Mouse (Mus musculus): ENCODE results near the gene Lclat1. TPM values are rescaled to one million over a fixed set of nuclear protein-coding genes. Genes with fewer than 3 reads are reported as not detected.

Gene Lclat1
- polyA plus RNA-seq, 1 experiment from 2014 or later, result 11.3 TPM

- no peaks in the 10 kb centered on the region for H3K4me1 ChIP-seq
- ATAC-seq (ENCODE audit: insufficient read depth, low FRiP score, low read depth), result no peak
- H3K36me3 ChIP-seq, result 0 out of 2 replicates have a peak, but pooled peaks cover 3% of the 10 kb centered on the region
- no peaks in the 10 kb centered on the region for H3K27me3 ChIP-seq (replicated peaks)
- 83% methylated on average over 6 of the region's 6 CpGs for WGBS
- no peak overlapping the region for H3K9ac ChIP-seq
- H3K27ac ChIP-seq, result no peak overlapping the region
- no peaks in the 10 kb centered on the region for H3K9me3 ChIP-seq
- no peak overlapping the region for H3K4me3 ChIP-seq (replicated peaks)
- H3K4me2 ChIP-seq, result no peak overlapping the region
Measured at GRCm38 (mm10) chr17:73194146-73194545, 86.4 kb downstream of the Lclat1 start.

DNA sequence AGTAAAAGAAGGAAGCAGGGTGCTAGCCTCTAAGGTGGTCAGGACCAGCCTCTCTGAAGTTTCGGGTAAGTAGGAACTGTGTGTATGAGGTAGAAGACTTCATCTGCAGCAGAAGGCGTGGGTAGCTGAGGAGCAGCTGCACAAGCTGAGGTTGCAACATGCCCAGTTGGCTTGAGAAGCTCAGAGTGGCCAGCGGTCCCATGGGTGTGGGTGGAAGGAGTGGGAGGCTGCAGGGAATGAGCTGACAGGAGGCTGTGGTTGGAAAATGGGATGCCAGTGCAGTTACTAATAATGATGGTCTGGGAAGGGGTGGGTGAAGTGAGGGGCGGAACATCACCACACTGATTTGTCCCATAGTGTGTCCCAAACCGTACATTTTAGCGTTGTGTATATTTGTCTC, 86.8 kb downstream of the Lclat1 start:
- H3K27ac ChIP-seq, result no peak overlapping the region

DNA sequence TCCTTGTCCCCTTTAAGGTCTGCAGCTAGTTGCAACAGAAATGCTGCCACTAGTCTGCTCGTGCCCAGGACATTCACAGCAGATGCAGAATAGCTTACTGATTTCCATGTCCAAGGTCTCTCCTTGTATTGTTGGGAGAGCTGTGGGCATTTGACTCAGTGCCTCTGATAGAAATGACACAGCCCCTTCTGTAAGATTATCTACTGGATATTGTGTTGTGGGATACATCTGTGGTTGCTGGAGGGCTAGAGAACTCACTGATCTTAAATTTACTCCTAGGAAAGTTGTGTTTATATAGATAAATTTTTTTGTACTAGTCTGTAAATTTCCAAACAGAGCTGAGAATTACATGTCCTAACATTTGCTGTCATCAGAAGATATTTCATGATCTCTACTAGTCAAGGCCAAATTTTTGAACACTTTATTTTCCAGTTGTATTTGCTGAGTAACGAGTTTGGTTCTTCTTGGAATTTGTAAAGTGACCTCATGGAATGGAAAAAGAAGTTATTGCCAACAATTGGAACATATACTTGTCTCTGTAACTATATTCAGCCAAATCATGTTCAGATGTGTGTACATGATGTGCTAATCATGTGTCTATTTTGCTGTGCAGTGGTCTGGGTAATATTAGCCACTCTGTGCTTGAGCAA, 87.4 kb downstream of the Lclat1 start:
- 63% methylated on average over 2 of the region's 2 CpGs for WGBS
- Histone ChIP-seq H3K9me3 (no peaks in the 10 kb centered on the region), H3K36me3 (0 out of 2 replicates have a peak, but pooled peaks cover 3% of the 10 kb centered on the region), H3K27ac (no peak overlapping the region), H3K4me2 (no peak overlapping the region), H3K4me1 (no peaks in the 10 kb centered on the region), H3K4me3 (replicated peaks) (no peak overlapping the region), H3K27me3 (replicated peaks) (no peaks in the 10 kb centered on the region), H3K9ac (no peak overlapping the region)
- no peak for ATAC-seq (ENCODE audit: insufficient read depth, low FRiP score, low read depth)

More for the DNA sequence above, 86.8 kb downstream of the Lclat1 start:
- 93% methylated on average over 6 of the region's 6 CpGs for WGBS
- Histone ChIP-seq H3K4me2 (no peak overlapping the region), H3K4me1 (no peaks in the 10 kb centered on the region), H3K27me3 (replicated peaks) (no peaks in the 10 kb centered on the region), H3K9ac (no peak overlapping the region), H3K4me3 (replicated peaks) (no peak overlapping the region), H3K9me3 (no peaks in the 10 kb centered on the region), H3K36me3 (0 out of 2 replicates have a peak, but pooled peaks cover 3% of the 10 kb centered on the region)
- no peak for ATAC-seq (ENCODE audit: insufficient read depth, low FRiP score, low read depth)

DNA sequence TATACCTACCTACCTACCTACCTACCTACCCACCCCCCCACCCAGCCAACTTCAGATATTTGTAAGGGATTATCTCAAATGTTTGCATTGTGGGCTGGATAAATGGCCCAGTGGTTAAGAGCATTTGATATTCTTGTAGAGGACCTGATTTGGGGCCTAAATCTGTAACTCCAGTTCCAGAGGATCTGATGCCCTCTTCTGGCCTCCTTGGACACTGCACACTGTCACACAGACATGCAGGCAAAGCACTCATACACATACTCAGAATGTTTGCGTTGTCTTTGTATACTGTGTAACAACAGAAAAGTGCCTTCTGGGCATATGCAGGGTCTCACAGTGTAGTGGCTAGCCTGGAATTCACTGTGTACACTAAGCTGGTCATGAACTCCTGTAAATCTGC, 88.4 kb downstream of the Lclat1 start:
- Histone ChIP-seq H3K9me3 (no peaks in the 10 kb centered on the region), H3K27me3 (replicated peaks) (no peaks in the 10 kb centered on the region), H3K4me3 (replicated peaks) (no peak overlapping the region), H3K4me2 (no peak overlapping the region), H3K36me3 (0 out of 2 replicates have a peak, but pooled peaks cover 3% of the 10 kb centered on the region), H3K4me1 (no peaks in the 10 kb centered on the region), H3K27ac (no peak overlapping the region), H3K9ac (no peak overlapping the region)
- no peak for ATAC-seq (ENCODE audit: insufficient read depth, low FRiP score, low read depth)
- WGBS, result 92% methylated on average over 1 of the region's 1 CpGs

DNA sequence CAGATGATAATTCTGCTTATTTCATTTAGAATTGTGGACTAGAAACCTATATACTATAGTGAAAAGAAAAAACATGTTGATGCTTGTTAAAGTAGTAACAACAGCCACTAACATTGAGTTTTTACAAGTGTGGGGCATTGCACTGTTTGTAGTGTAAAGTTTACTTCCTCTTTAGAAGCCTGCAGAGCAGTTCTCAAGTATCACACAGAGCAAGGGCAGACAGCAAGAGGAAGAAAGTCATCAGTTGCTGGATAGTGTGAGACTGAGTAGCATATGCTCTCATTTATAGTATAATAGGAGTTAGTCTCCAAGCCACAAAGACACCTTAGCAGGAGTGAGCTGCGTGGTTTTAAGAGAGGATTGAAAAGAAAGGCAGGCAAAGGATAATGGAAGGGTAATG, 89.9 kb downstream of the Lclat1 start:
- 0 out of 2 replicates have a peak, but pooled peaks cover 3% of the 10 kb centered on the region for H3K36me3 ChIP-seq
- no peak overlapping the region for H3K27ac ChIP-seq
- H3K4me3 ChIP-seq (replicated peaks), result no peak overlapping the region
- no peak overlapping the region for H3K9ac ChIP-seq
- no peak for ATAC-seq (ENCODE audit: insufficient read depth, low FRiP score, low read depth)
- no peak overlapping the region for H3K4me2 ChIP-seq
- no peaks in the 10 kb centered on the region for H3K27me3 ChIP-seq (replicated peaks)
- WGBS, result 64% methylated on average over 1 of the region's 1 CpGs
- H3K9me3 ChIP-seq, result no peaks in the 10 kb centered on the region
- no peaks in the 10 kb centered on the region for H3K4me1 ChIP-seq

- no peak for ATAC-seq (ENCODE audit: insufficient read depth, low FRiP score, low read depth)
- no peaks in the 10 kb centered on the region for H3K4me1 ChIP-seq
- no peaks in the 10 kb centered on the region for H3K27me3 ChIP-seq (replicated peaks)
- H3K9me3 ChIP-seq, result no peaks in the 10 kb centered on the region
- no peak overlapping the region for H3K27ac ChIP-seq
- no peak overlapping the region for H3K4me2 ChIP-seq
- no peak overlapping the region for H3K9ac ChIP-seq
- H3K4me3 ChIP-seq (replicated peaks), result no peak overlapping the region
- H3K36me3 ChIP-seq, result 0 out of 2 replicates have a peak, but pooled peaks cover 3% of the 10 kb centered on the region
Measured at GRCm38 (mm10) chr17:73199387-73199786, 91.6 kb downstream of the Lclat1 start.

GRCm38 (mm10) chr17:73200380-73200779, 92.6 kb downstream of the Lclat1 start:
- Histone ChIP-seq H3K4me3 (replicated peaks) (no peak overlapping the region), H3K4me1 (no peaks in the 10 kb centered on the region), H3K4me2 (no peak overlapping the region), H3K9me3 (no peaks in the 10 kb centered on the region), H3K27ac (no peak overlapping the region), H3K27me3 (replicated peaks) (no peaks in the 10 kb centered on the region), H3K9ac (no peak overlapping the region), H3K36me3 (0 out of 2 replicates have a peak, but pooled peaks cover 3% of the 10 kb centered on the region)
- WGBS, result 39% methylated on average over 1 of the region's 1 CpGs
- no peak for ATAC-seq (ENCODE audit: insufficient read depth, low FRiP score, low read depth)

- H3K27me3 ChIP-seq (replicated peaks), result no peaks in the 10 kb centered on the region
- no peak overlapping the region for H3K4me2 ChIP-seq
- ATAC-seq (ENCODE audit: insufficient read depth, low FRiP score, low read depth), result no peak
- H3K4me1 ChIP-seq, result no peaks in the 10 kb centered on the region
- 76% methylated on average over 15 of the region's 15 CpGs for WGBS
- no peak overlapping the region for H3K4me3 ChIP-seq (replicated peaks)
- H3K9ac ChIP-seq, result no peak overlapping the region
- H3K9me3 ChIP-seq, result no peaks in the 10 kb centered on the region
- H3K36me3 ChIP-seq, result no peaks in the 10 kb centered on the region
- no peak overlapping the region for H3K27ac ChIP-seq
Measured at GRCm38 (mm10) chr17:73203642-73204332, 96.0 kb downstream of the Lclat1 start.

- Histone ChIP-seq H3K27ac (no peak overlapping the region), H3K4me1 (no peaks in the 10 kb centered on the region), H3K36me3 (no peaks in the 10 kb centered on the region), H3K4me3 (replicated peaks) (no peak overlapping the region), H3K27me3 (replicated peaks) (no peaks in the 10 kb centered on the region), H3K4me2 (no peak overlapping the region), H3K9me3 (no peaks in the 10 kb centered on the region), H3K9ac (no peak overlapping the region)
- no peak for ATAC-seq (ENCODE audit: insufficient read depth, low FRiP score, low read depth)
- WGBS, result 83% methylated on average over 5 of the region's 5 CpGs
Measured at GRCm38 (mm10) chr17:73210960-73211531, 103.3 kb downstream of the Lclat1 start.

GRCm38 (mm10) chr17:73212754-73213153, 105.0 kb downstream of the Lclat1 start:
- Histone ChIP-seq H3K9me3 (no peaks in the 10 kb centered on the region), H3K4me3 (replicated peaks) (no peak overlapping the region), H3K4me2 (no peak overlapping the region), H3K36me3 (no peaks in the 10 kb centered on the region), H3K27me3 (replicated peaks) (no peaks in the 10 kb centered on the region), H3K9ac (no peak overlapping the region), H3K27ac (no peak overlapping the region), H3K4me1 (no peaks in the 10 kb centered on the region)
- ATAC-seq (ENCODE audit: insufficient read depth, low FRiP score, low read depth), result no peak
- 65% methylated on average over 3 of the region's 3 CpGs for WGBS

- Histone ChIP-seq H3K9ac (no peak overlapping the region), H3K27ac (no peak overlapping the region), H3K9me3 (no peaks in the 10 kb centered on the region), H3K4me3 (replicated peaks) (no peak overlapping the region), H3K4me1 (no peaks in the 10 kb centered on the region), H3K27me3 (replicated peaks) (no peaks in the 10 kb centered on the region), H3K36me3 (no peaks in the 10 kb centered on the region), H3K4me2 (no peak overlapping the region)
- 38% methylated on average over 1 of the region's 1 CpGs for WGBS
- ATAC-seq (ENCODE audit: insufficient read depth, low FRiP score, low read depth), result no peak
Measured at GRCm38 (mm10) chr17:73213187-73213586, 105.4 kb downstream of the Lclat1 start.

- no peaks in the 10 kb centered on the region for H3K9me3 ChIP-seq
- no peaks in the 10 kb centered on the region for H3K27me3 ChIP-seq (replicated peaks)
- ATAC-seq (ENCODE audit: insufficient read depth, low FRiP score, low read depth), result no peak
- WGBS, result 38% methylated on average over 2 of the region's 2 CpGs
- H3K4me2 ChIP-seq, result no peak overlapping the region
- H3K36me3 ChIP-seq, result no peaks in the 10 kb centered on the region
- H3K27ac ChIP-seq, result no peak overlapping the region
- no peak overlapping the region for H3K9ac ChIP-seq
- H3K4me3 ChIP-seq (replicated peaks), result no peak overlapping the region
- no peaks in the 10 kb centered on the region for H3K4me1 ChIP-seq
Measured at GRCm38 (mm10) chr17:73213677-73214076, 105.9 kb downstream of the Lclat1 start.
